Mouse (Mus musculus) heart, postnatal 25 days (tissue): ENCODE data around the gene Cfap20. TPM values are rescaled to one million over a fixed set of nuclear protein-coding genes. Genes with fewer than 3 reads are reported as not detected.
A peak's percentile ranks its signal among the peaks of the same experiment; 100 is the strongest.

Experiments used
- DNase-seq: peaks from one replicate; pipeline ENCODE4 v3.0.0; 2022; ENCODE audit warnings: low spot score
- intact Hi-C: fragments of 180-260 bp; cut with DNase I; formaldehyde crosslinking; loops from one replicate; pipeline ENCODE4 v1.15.1; 2025
- total RNA-seq, 2 experiments: library from RNA; stranded (reverse); gene quantifications; 2 replicates each; pipeline ENCODE4 v1.2.3; 2021

The Cfap20 gene
- total RNA-seq: 10 to 100 TPM; 27.1 to 28.7 TPM

DNA sequence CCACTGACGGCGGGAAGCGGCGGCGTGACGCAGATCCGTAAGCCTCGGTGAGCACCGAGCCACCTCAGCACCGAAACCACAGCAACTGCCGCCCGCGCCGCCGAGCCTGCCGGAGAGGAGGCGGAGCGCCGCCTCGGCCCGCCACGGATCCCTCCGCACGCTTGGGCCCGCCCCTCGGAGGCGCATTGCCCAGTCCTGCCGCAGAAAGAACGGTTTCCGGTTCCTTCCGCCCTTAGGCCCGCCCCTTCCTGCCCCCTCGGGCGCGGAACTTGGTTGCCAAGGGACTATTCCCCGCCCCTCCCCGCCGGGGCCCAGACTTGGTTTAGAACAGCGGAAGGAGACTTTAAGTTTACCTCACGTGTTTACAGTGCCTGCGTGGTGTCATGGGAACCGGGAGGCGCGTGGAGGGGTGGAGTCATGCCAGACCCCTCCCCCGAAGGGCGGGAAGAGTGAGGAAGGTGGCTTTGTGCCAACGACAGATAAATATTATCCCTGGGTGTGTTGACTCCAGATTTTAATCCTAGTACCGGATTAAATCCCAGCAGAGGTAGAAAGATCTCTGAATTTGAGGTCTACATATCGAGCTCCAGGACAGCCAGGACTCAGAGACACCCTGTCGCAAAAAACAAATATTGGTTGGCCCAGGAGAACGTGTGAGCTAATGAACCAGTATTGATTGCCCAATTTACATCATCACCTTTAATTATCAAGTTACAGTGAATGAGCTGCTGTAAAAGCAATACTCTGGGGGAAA, at the start of gene Cfap20:
TSS of gene Cfap20 (minus strand) at position 184 of the 754 bp plus-strand sequence.
- intact Hi-C loops: loop anchor here (5.0 kb wide), 1 partner anchor 178 kb away; no protein-coding TSS in a partner anchor

DNA sequence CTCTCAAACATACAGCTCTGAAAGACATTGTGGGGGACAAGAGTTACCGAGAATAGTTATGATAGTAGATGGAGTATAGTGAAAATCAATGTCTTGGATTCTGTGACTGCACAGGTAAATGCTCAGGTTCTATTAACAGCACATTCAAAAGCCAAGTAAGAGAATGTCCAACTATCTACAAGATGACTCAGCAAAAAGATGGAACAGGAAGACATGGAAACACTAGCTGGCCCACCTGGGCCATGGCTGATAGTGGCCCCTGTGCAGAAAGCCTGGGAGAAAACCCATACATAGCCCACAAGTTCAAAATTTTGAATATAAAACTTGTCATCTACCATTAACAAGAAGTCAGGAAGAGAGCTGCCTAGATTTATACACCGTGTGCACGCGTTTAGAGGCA, 35.3 kb upstream of the Cfap20 start:
- intact Hi-C loops: no loop called here
- no peak for DNase-seq

More for the DNA sequence above, at the start of gene Cfap20:
- DNase-seq: peak; percentile 99

DNA sequence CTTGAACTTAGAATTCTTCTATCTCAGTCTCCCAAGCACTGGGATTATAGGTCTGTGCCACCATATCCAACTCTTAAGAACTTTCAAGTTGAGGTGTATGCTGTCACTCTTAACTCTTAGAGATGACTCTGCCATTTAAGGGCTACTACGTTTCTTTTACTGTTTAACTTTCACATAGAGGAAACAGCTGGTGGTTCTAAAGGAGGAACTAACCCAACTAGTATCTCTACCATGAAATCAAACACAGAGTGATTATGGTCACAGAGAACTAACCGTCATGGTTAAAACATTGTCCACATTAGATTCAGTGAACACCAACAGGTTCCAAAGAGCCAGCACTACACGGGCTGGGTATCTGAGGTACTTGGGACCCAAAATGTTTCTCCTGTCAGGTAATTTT, 34.3 kb upstream of the Cfap20 start:
- intact Hi-C loops: no loop called here
- no peak for DNase-seq

DNA sequence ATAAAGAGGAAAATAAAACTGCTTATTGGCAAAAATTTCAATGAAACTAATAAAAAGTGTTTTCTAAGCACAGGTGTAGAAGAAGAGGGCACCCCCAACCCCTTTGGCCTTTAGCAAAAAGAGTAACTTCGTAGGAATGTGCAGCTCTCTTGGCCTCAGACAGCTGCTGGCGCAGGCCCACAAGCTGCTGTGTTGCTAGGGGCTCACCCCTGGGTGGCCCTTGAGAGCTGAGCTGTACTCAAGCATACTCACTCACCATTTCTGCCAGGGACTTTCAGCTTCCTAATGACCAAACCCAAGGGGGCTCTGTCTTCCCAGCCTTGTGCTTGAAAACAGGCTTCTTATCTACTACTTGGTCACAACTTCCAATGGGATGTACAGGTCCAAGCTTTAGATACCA, 31.9 kb upstream of the Cfap20 start:
- no peak for DNase-seq
- intact Hi-C loops: no loop called here

DNA sequence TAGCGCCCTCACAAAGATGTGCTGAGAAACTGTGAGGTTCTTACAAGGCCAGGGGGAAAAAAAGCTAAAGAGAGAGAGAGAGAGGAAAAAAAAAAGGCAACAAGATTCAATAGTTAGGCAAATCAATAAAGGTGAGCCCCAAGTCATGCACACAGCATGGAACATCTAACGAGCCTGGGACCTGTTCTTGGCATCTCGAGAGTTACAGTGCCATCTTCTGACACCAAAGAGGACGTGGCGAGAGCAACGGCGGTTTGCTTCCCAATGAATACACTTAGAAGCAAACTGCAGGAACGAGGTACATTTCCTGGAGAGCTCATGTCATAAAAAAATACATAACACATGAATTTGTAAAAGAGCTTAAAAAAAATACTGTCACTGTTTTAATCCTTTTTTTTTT, 17.8 kb upstream of the Cfap20 start:
- no peak for DNase-seq
- intact Hi-C loops: loop anchor here (5.0 kb wide), 1 partner anchor 105 kb away; no protein-coding TSS in a partner anchor

DNA sequence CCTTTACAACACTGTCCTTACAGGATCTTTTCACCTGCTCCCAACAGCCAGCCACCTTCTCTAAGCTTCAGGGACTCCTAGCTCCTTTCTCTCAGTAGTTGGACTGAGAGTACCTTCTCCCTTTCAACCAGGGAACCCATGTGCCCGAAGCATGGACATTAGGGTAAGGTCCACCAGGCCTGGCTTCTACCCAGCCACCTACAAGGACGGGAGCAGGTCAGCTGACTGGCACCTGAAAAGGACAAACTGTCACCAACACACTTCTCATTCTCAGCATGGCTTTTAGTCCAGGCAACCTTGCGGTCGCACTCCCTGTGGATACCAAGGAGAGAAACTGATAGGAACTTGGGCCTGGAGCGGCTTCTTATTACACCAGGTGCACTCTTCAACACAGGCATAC, 15.6 kb upstream of the Cfap20 start:
- intact Hi-C loops: loop anchor here (5.0 kb wide), 1 partner anchor 103 kb away; no protein-coding TSS in a partner anchor
- no peak for DNase-seq

DNA sequence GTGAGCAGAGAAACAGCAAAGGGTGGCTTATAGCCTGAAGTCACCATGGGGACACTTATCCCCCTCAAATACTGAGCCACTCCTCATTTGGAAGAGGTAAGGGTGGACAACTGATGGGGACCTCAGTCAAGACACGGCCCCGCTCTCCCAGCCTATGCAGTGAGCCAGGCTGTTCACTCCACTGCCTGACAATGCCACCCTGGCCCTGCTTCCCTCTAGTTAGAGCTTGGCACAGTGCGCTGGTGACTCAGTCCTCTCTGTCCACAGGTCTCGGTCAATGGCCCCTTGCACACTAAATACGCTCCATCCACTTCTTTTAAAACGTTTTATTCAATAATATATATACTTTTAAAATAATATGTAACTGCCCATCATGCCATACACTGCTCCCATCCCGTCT, 13.0 kb upstream of the Cfap20 start:
- intact Hi-C loops: no loop called here
- DNase-seq: no peak

DNA sequence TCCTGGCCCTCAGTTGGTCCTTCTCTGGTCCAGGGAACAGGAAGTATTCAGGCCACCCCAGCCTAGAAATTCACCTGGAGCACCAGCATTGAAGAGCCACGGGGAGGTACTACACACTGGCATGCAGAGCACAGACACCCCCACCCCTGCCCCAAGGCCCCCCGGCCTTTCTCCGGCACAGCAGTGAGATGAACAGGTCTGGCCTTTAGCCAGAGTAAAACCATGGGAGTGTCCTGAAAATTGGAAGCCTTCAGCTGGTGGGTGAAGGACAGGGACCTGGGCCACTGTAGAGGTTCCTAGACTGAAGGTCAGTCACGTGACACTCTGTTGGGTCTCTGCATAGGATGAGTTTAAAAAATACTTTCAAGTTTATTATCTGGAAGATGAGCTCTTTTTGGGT, 10.4 kb upstream of the Cfap20 start:
- DNase-seq: no peak
- intact Hi-C loops: no loop called here

DNA sequence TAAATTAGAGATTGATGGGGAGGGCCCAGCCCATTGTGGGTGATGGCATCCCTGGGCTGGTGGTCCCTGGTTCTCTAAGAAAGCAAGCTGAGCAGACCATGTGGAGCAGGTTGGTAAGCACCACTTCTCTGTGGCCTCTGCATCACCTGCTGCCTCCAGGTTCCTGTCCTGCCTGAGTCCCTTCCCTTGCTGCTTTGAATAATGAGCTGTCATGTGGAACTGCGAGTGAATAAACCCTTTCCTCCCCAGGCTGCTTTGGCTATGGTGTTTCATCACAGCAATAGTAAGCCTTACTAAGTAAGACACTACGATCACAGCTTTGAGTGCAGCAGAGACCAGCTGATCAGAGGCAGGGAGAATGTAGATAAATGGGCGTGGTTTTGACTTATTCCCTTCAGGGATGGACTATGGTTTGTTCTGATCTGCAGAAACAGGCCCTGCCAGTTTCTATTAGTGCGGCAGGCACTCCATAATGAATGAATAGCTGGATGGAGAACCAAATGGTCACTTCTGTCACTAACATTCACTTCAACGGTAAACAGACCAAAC, 6.9 kb upstream of the Cfap20 start:
- intact Hi-C loops: no loop called here
- DNase-seq: no peak

DNA sequence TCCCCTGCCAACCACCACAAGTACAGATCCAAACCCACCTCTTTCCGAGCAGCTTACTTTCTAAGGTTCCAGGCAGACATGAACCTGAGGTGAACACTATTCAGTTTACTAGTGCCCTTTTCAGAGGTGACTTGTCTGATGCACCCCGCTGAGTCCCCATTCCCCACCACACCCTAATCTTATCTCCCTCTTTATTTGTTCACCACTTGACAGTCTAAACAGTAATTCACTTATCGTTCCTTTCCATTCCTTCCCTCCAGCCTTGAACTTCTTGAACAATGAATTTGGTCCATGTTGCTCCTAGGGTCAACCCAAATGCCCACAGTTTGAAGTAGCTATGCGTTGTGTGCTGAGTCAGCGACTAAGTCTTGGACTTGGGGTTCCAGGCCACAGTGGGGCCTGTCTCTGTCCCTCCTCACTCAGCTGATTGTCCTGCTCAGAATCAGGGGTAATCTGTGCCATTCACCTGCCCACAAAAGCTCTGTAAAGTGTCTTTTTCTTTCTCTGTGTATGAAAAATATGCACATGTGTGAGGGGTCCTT, 5.6 kb upstream of the Cfap20 start:
- intact Hi-C loops: no loop called here

DNA sequence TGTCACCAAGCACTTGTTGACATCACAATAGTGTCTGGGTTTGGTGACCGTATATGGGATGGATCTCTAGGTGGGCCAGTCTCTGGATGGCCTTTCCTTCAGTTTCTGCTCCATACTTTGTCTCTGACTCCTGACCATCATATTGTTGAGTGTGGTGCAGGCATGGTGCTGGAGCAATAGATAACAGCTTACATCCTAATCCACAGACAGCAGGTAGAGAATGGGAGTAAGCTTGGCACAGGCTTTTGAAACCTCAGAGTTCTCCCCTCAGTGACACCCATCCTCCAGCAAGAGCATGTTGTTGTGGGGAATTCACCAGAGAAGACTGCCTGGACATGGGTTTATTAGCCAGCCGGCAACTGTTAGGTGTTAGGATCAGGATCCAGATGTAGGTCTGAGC, 4.8 kb upstream of the Cfap20 start:
- no peak for DNase-seq
- intact Hi-C loops: loop anchor here (2.0 to 5.0 kb wide), 2 partner anchors 45 to 182 kb away; no protein-coding TSS in a partner anchor

More for the DNA sequence above, 5.6 kb upstream of the Cfap20 start:
- DNase-seq: no peak

DNA sequence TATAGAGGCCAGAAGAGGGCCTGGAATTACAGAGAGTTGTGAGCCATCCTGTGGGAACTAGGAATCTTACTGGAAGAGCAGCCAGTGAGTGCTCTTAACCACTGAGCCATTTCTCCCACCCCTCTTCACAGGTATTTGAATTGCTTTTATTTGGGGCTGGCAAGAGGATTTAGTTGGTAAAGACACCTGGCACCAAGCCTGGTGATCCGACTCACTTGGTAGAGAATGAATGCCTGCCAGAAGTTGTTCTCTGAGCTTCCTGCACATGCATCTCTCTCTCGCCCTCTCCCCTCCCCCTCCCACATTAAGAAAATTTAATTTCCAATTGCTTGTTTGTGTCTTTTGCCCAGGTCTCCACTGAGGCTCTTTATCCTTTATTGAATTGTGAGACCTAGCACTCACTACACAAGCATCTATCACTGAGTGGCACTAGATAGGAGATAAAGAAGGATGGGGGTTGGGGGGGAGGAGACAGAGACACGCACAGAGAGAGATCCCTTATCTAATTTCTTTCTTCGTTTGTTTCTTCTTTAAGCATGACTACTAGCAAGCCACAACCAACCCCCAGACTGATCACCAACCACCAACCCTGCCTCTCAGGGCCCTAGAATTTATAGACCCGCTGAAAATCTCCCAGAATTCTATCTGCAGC, 2.8 kb upstream of the Cfap20 start:
- intact Hi-C loops: loop anchor here (5.0 kb wide), 1 partner anchor 180 kb away; no protein-coding TSS in a partner anchor
- DNase-seq: no peak

DNA sequence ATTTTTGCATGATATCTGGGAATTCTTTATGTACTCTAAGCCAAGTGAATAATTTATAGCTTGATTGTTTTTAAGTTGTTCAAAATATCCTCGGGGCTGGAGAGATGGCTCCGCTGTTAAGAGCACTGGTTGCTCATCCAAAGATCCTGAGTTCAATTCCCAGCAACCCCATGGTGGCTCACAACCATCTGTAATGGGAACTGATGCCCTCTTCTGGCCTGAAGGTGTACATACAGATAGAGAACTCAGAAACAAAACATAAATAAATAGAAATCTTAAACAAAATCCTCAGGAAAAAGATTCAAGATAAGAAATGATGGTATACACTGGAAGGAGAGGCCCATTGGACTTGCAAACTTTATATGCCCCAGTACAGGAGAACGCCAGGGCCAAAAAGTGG, 1.3 kb upstream of the Cfap20 start:
- intact Hi-C loops: loop anchor here (5.0 kb wide), 1 partner anchor 179 kb away; no protein-coding TSS in a partner anchor

DNA sequence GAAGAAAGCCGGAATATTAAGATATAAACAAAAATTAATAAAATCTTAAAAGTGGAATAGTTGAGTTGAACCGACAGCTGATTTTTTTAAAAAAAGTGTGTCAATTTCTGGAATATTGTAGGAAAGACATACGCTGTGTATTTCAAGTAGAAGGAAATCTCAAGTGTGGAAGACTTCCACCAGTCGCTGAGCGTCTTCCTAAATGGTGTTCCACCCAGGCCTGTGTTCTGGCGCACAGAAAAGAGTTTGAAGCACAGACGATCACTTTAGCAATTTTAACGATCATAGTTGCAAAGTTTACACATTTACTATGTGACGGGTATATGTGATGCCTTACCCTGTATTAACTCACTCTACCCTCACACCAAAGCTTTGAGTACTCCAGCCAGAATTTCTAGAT, 802 bp upstream of the Cfap20 start:
- no peak for DNase-seq
- intact Hi-C loops: loop anchor here (5.0 kb wide), 1 partner anchor 178 kb away; no protein-coding TSS in a partner anchor

More for the DNA sequence above, 1.3 kb upstream of the Cfap20 start:
- no peak for DNase-seq

DNA sequence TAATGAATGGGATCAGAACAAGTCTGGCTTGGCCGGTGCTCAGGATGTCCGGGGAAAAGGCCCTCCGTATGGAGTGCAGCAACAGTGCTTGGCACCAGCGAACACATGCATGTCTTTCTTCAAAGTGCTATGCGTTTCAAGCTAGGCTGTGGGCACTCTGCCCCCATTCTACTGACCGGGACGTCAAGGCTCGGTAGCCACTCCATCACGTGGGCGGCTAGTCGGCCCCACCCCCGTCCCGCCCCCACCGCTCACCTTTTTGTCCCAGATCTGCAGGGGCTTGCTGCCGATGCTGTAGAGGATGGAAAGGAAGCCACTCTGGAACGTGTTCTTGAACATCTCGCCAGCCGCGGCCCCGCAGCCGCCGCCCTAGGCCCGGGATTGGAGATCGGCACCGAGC, 436 bp downstream of the Cfap20 start:
- no peak for DNase-seq
- intact Hi-C loops: no loop called here

DNA sequence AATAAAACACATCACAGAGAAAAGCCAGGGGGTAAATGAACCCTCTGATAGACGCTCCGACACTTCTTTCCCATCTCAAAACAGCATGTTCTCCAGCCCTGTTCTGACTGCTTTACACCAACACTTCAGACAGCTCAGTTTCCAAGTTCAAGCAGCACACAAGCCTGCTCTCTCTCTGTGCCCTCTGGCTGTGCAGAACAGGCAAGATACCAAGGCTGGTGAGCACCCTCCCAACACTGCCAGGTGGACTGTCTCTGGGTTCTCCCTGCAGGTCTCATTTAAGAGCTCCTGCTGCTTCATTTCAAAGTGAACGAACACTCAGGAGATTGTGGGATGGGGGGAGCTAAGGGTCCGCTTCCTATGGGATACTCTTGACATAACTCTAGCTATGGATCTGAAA, 1.5 kb downstream of the Cfap20 start:
- intact Hi-C loops: loop anchor here (1.0 kb wide), 1 partner anchor 82 kb away; no protein-coding TSS in a partner anchor
- DNase-seq: no peak

DNA sequence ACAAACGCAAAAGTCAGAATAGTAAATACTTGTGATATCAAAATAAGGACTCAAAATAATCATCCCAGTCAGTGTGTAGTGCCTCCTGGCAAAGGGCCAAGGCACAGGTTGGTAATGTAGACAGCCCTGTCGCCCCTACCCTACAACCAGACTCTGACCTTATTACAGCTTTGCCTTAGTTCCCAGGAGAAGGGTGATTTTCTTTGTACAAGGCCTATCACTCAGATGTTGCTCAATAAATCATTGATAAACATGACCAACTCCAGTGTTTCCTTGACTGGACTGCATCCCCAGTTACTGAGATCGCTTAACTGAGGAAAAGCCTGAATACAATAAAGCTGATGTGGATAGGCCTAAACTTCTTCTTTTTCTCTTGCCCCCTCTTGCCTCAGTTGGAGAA, 2.2 kb downstream of the Cfap20 start:
- DNase-seq: no peak
- intact Hi-C loops: no loop called here

DNA sequence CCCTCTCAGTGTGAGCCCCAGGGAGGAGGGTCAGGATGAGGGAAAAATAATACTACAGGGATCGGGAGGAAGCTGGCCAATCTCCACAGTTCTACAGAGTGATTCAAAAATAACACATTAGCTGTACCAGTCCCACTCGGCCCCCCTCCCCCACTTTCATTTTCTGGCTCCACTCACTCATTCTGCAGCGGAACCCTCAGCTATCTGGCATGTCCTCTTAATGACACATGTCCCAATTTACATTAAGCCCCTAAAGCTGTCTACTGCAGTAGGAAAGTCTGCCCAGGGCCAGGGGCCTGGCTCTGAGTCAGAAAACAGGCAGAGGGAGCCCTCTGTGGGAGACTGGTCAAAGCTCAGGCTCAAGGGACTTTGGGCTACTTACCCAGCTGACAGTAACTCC, 4.7 kb downstream of the Cfap20 start:
- DNase-seq: peak; percentile 29
- intact Hi-C loops: loop anchor here (1.0 to 2.0 kb wide), 2 partner anchors 77 to 84 kb away; partner anchors contain the start of gene Mmp15

DNA sequence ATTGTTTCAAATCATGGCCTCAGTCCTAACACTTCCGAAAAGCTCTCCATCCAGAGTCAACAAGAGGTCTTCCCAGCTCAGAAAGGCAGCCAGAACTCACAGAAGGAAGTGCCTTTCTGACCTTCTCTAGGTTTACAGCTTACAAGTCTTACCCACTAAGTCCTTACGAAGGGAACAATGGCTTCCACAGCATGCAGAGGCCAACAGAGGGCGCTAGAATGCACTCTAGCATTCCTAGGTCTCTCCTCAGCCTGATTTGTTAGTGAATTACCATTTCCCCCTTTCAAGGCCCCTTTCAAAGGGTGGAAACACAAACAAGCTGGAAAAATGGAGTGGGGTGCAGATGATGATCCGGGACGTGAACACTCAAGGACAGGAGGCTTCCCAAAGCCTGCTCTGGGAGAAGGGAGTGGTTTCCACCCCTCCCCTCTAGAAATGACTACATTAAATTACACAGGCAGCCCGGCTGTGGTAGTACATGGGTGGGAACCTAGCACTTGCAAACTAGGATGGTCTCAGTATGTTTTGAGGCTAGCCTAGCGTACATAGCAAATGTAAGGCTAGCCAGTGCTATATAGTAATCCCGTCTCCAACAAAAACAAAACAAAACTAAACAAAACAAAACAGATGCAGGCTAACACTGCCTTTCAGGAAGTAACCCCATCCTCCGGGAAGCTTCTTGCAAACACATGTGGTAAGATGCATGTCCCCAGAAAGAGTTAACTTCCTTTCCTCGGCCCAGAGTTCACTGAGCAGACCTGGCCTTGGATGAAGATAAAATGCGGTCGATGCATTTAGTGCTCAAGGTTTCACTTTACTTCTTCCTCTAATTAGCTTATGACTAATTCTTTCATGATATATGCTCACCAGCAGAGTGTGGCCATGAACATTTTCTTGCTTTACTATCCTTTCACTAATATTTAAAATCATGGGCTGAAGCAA, 6.8 kb downstream of the Cfap20 start:
- peak; percentile 64 for DNase-seq
- intact Hi-C loops: loop anchor here (2.0 kb wide), 2 partner anchors 33 to 75 kb away; partner anchors contain the start of gene Mmp15
